Mouse (Mus musculus) stomach, embryonic 16.5 days (tissue): Measurements from ENCODE around the gene Bach2. TPM values are rescaled to one million over a fixed set of nuclear protein-coding genes. Genes with fewer than 3 reads are reported as not detected.

Experiments
- ATAC-seq: fragments of 200-750 bp; cut with Nextera tagmentation; 2 replicates; pipeline ENCODE4 v1.8.0; 2017; ENCODE audit warnings: moderate number of reproducible peaks, moderate TSS enrichment; ENCODE audit not compliant: insufficient read depth, low FRiP score
- H3K27ac ChIP-seq: fragments of 300-500 bp; sonication (generic); 2 replicates; pipeline ENCODE4 v1.5.1; 2014; ENCODE audit warnings: low read length
- H3K27me3 ChIP-seq: fragments of 300-500 bp; sonication (generic); 2 replicates; pipeline ENCODE4 v1.6.1; 2014; ENCODE audit warnings: low read length, control low read depth, mixed read lengths; ENCODE audit not compliant: control insufficient read depth, insufficient read depth
- H3K36me3 ChIP-seq: fragments of 300-500 bp; sonication (generic); 2 replicates; pipeline ENCODE4 v1.6.1; 2014; ENCODE audit warnings: low read length; ENCODE audit not compliant: control insufficient read depth, insufficient read depth
- H3K4me1 ChIP-seq: fragments of 300-500 bp; sonication (generic); 2 replicates; pipeline ENCODE4 v1.6.1; 2014; ENCODE audit warnings: low read length, control low read depth, mixed read lengths; ENCODE audit not compliant: control insufficient read depth, insufficient read depth
- H3K4me2 ChIP-seq: fragments of 300-500 bp; sonication (generic); 2 replicates; pipeline ENCODE4 v1.6.1; 2014; ENCODE audit warnings: low read depth, low read length, mixed read lengths
- H3K4me3 ChIP-seq: fragments of 300-500 bp; sonication (generic); replicated peaks from 2 replicates; pipeline ENCODE4 v1.5.1; 2014; ENCODE audit warnings: mild to moderate bottlenecking, low read length
- H3K9ac ChIP-seq: fragments of 300-500 bp; sonication (generic); 2 replicates; pipeline ENCODE4 v1.6.1; 2014; ENCODE audit warnings: low read length
- H3K9me3 ChIP-seq: fragments of 300-500 bp; sonication (generic); replicated peaks from 2 replicates; pipeline ENCODE4 v1.6.1; 2016; ENCODE audit warnings: low read length, control low read depth; ENCODE audit not compliant: control insufficient read depth
- WGBS: fragments of 180-500 bp; shearing (Covaris S2); extraction: QIAGEN DNeasy Blood & Tissue Kit; methylation state at CpG from one replicate; pipeline ENCODE4 v1.1.7; 2014; 5-methylcytosine and 5-hydroxymethylcytosine counted together
- polyA plus RNA-seq: library from polyadenylated mRNA; unstranded; fragments of >200 nt; fragmentation: Nextera tagmentation; extraction: Ambion mirVana; gene quantifications from 2 replicates; pipeline ENCODE4 v1.2.1, GENCODE M21; 2015

The Bach2 gene
- 3.5 and 3.9 TPM in 2 replicates for polyA plus RNA-seq

- H3K27me3 ChIP-seq, result no peaks in the 10 kb centered on the region; the same call in 1 of the 2 replicates
- ATAC-seq, result peak; percentile 91
- peak within 1 kb of the TSS; percentile 93 for H3K4me2 ChIP-seq
- H3K4me3 ChIP-seq, result peak within 1 kb of the TSS; percentile 68
- H3K9ac ChIP-seq, result peak within 1 kb of the TSS; percentile 79
- H3K36me3 ChIP-seq, result no peaks in the 10 kb centered on the region
- WGBS, result under 1% methylated on average over 58 of the region's 69 CpGs
- H3K9me3 ChIP-seq, result no peaks in the 10 kb centered on the region
- peak within 1 kb of the TSS; percentile 75 for H3K27ac ChIP-seq
- peaks cover 15% of the 10 kb centered on the region for H3K4me1 ChIP-seq
Measured at GRCm38 (mm10) chr4:32238366-32238854, at the start of gene Bach2. Gene Bach2, plus strand, starts transcription at chr4:32238804.

- ATAC-seq, result no peak
- Histone ChIP-seq H3K36me3 (no peaks in the 10 kb centered on the region), H3K9me3 (no peaks in the 10 kb centered on the region), H3K27ac (no peak overlapping the region), H3K4me2 (no peak overlapping the region), H3K4me3 (no peak overlapping the region), H3K9ac (no peak overlapping the region), H3K4me1 (no peaks in the 10 kb centered on the region), H3K27me3 (no peaks in the 10 kb centered on the region)
- 73% methylated on average over 4 of the region's 4 CpGs for WGBS
Measured at GRCm38 (mm10) chr4:32189416-32190036, 49.1 kb upstream of the Bach2 start.

- ATAC-seq, result no peak
- H3K4me2 ChIP-seq, result no peak overlapping the region
- H3K27me3 ChIP-seq, result no peaks in the 10 kb centered on the region
- H3K9ac ChIP-seq, result no peak overlapping the region
- H3K4me3 ChIP-seq, result no peak overlapping the region
- H3K27ac ChIP-seq, result no peak overlapping the region
- H3K9me3 ChIP-seq, result no peaks in the 10 kb centered on the region
- no peaks in the 10 kb centered on the region for H3K36me3 ChIP-seq
- H3K4me1 ChIP-seq, result no peaks in the 10 kb centered on the region; the same call in 1 of the 2 replicates
- 83% methylated on average over 8 of the region's 8 CpGs for WGBS
Measured at GRCm38 (mm10) chr4:32190506-32190905, 48.1 kb upstream of the Bach2 start.

- Histone ChIP-seq H3K9ac (no peak overlapping the region; the same call in 1 of the 2 replicates), H3K4me2 (peak overlapping the region; percentile 16), H3K27me3 (no peaks in the 10 kb centered on the region), H3K27ac (peak overlapping the region; percentile 84), H3K36me3 (no peaks in the 10 kb centered on the region), H3K4me3 (no peak overlapping the region), H3K9me3 (no peaks in the 10 kb centered on the region), H3K4me1 (peaks cover 11% of the 10 kb centered on the region)
- 22% methylated on average over 9 of the region's 9 CpGs for WGBS
- peak; percentile 90 for ATAC-seq
Measured at GRCm38 (mm10) chr4:32195945-32196921, 42.4 kb upstream of the Bach2 start.

- Histone ChIP-seq H3K9me3 (no peaks in the 10 kb centered on the region), H3K4me1 (peaks cover 11% of the 10 kb centered on the region), H3K4me3 (no peak overlapping the region), H3K27ac (no peak overlapping the region), H3K27me3 (no peaks in the 10 kb centered on the region), H3K4me2 (no peak overlapping the region), H3K9ac (no peak overlapping the region), H3K36me3 (no peaks in the 10 kb centered on the region)
- no peak for ATAC-seq
- WGBS, result 91% methylated on average over 1 of the region's 1 CpGs
Measured at GRCm38 (mm10) chr4:32198031-32198430, 40.6 kb upstream of the Bach2 start.

GRCm38 (mm10) chr4:32198589-32198988 lies 40.0 kb upstream of the Bach2 start:
- Histone ChIP-seq H3K4me3 (no peak overlapping the region), H3K27me3 (no peaks in the 10 kb centered on the region), H3K4me2 (no peak overlapping the region), H3K36me3 (no peaks in the 10 kb centered on the region), H3K4me1 (peaks cover 11% of the 10 kb centered on the region), H3K9me3 (no peaks in the 10 kb centered on the region), H3K9ac (no peak overlapping the region), H3K27ac (no peak overlapping the region)
- WGBS, result 89% methylated on average over 7 of the region's 7 CpGs
- ATAC-seq, result no peak

GRCm38 (mm10) chr4:32199156-32199555 lies 39.4 kb upstream of the Bach2 start:
- WGBS, result 73% methylated on average over 7 of the region's 7 CpGs
- Histone ChIP-seq H3K9ac (no peak overlapping the region), H3K4me3 (no peak overlapping the region), H3K4me1 (peaks cover 11% of the 10 kb centered on the region), H3K9me3 (no peaks in the 10 kb centered on the region), H3K36me3 (no peaks in the 10 kb centered on the region), H3K4me2 (no peak overlapping the region), H3K27ac (no peak overlapping the region), H3K27me3 (no peaks in the 10 kb centered on the region)
- ATAC-seq, result no peak

- Histone ChIP-seq H3K4me3 (no peak overlapping the region), H3K9ac (no peak overlapping the region), H3K27ac (no peak overlapping the region), H3K4me2 (no peak overlapping the region), H3K36me3 (no peaks in the 10 kb centered on the region), H3K9me3 (no peaks in the 10 kb centered on the region), H3K4me1 (peaks cover 11% of the 10 kb centered on the region), H3K27me3 (no peaks in the 10 kb centered on the region)
- ATAC-seq, result no peak
- WGBS, result 86% methylated on average over 8 of the region's 8 CpGs
Measured at GRCm38 (mm10) chr4:32201114-32201513, 37.5 kb upstream of the Bach2 start.

GRCm38 (mm10) chr4:32202362-32202761 lies 36.2 kb upstream of the Bach2 start:
- Histone ChIP-seq H3K27ac (no peak overlapping the region), H3K4me1 (no peaks in the 10 kb centered on the region), H3K36me3 (no peaks in the 10 kb centered on the region), H3K4me3 (no peak overlapping the region), H3K9ac (no peak overlapping the region), H3K27me3 (no peaks in the 10 kb centered on the region), H3K9me3 (no peaks in the 10 kb centered on the region), H3K4me2 (no peak overlapping the region)
- no peak for ATAC-seq
- 93% methylated on average over 5 of the region's 5 CpGs for WGBS
